Mouse (Mus musculus) adrenal gland (tissue): ENCODE results near the gene Spata31d1d.
"Not testable (repeated sequence)": the region's sequence is repeated elsewhere in the genome, so short reads cannot be mapped to it uniquely, and the experiment has no call there.

ENCODE experiments used
- intact Hi-C: fragments of 180-260 bp; cut with DNase I; formaldehyde crosslinking; loops from one replicate; pipeline ENCODE4 v1.15.1; 2025

Gene Spata31d1d

GRCm38 (mm10) chr13:59733936-59734335 lies 2.4 kb upstream of the Spata31d1d start:
- intact Hi-C loops, result no loop called here

- intact Hi-C loops, result loop anchor here (10.0 kb wide), 3 partner anchors 84 to 214 kb away; no protein-coding TSS in a partner anchor
Observed at GRCm38 (mm10) chr13:59728378-59729093, 3.0 kb downstream of the Spata31d1d start.

GRCm38 (mm10) chr13:59726139-59726867 lies 5.2 kb downstream of the Spata31d1d start:
- intact Hi-C loops, result loop anchor here (10.0 kb wide), 3 partner anchors 82 to 212 kb away; no protein-coding TSS in a partner anchor

GRCm38 (mm10) chr13:59722089-59722488 lies 9.5 kb downstream of the Spata31d1d start:
- intact Hi-C loops, result loop anchor here (10.0 kb wide), 3 partner anchors 77 to 207 kb away; no protein-coding TSS in a partner anchor

- intact Hi-C loops, result no loop called here
Observed at GRCm38 (mm10) chr13:59719475-59719874, 12.1 kb downstream of the Spata31d1d start.

- intact Hi-C loops, result not testable (repeated sequence)
Observed at GRCm38 (mm10) chr13:59718857-59719440, 12.6 kb downstream of the Spata31d1d start.

GRCm38 (mm10) chr13:59713710-59714109 lies 17.8 kb downstream of the Spata31d1d start:
- intact Hi-C loops, result no loop called here

- intact Hi-C loops, result not testable (repeated sequence)
Observed at GRCm38 (mm10) chr13:59711984-59712383, 19.6 kb downstream of the Spata31d1d start, which contains the start of gene Spata31d1b. TSS of gene Spata31d1b (plus strand) at chr13:59712284.

GRCm38 (mm10) chr13:59710230-59710629 lies 21.3 kb downstream of the Spata31d1d start, which contains the start of gene Spata31d1a:
TSS of gene Spata31d1a (minus strand) at chr13:59710330.
- intact Hi-C loops, result no loop called here

GRCm38 (mm10) chr13:59704562-59704961 lies 27.0 kb downstream of the Spata31d1d start:
- intact Hi-C loops, result no loop called here

- intact Hi-C loops, result no loop called here
Observed at GRCm38 (mm10) chr13:59703514-59703913, 28.0 kb downstream of the Spata31d1d start.

- intact Hi-C loops, result not testable (repeated sequence)
Observed at GRCm38 (mm10) chr13:59700137-59700536, 31.4 kb downstream of the Spata31d1d start.

- intact Hi-C loops, result no loop called here
Observed at GRCm38 (mm10) chr13:59699131-59699530, 32.4 kb downstream of the Spata31d1d start.

GRCm38 (mm10) chr13:59695781-59696180 lies 35.8 kb downstream of the Spata31d1d start:
- intact Hi-C loops, result no loop called here

- intact Hi-C loops, result no loop called here
Observed at GRCm38 (mm10) chr13:59694008-59694407, 37.5 kb downstream of the Spata31d1d start, which contains the start of gene 4921517D22Rik. TSS of gene 4921517D22Rik (minus strand) at chr13:59694108.

GRCm38 (mm10) chr13:59691478-59691877 lies 40.1 kb downstream of the Spata31d1d start:
- intact Hi-C loops, result no loop called here

- intact Hi-C loops, result no loop called here
Observed at GRCm38 (mm10) chr13:59690576-59690975, 41.0 kb downstream of the Spata31d1d start.

- intact Hi-C loops, result no loop called here
Observed at GRCm38 (mm10) chr13:59689843-59690242, 41.7 kb downstream of the Spata31d1d start.

GRCm38 (mm10) chr13:59689313-59689712 lies 42.2 kb downstream of the Spata31d1d start:
- intact Hi-C loops, result no loop called here

GRCm38 (mm10) chr13:59688338-59688770 lies 43.2 kb downstream of the Spata31d1d start:
- intact Hi-C loops, result no loop called here

GRCm38 (mm10) chr13:59685236-59685635 lies 46.3 kb downstream of the Spata31d1d start:
- intact Hi-C loops, result no loop called here

GRCm38 (mm10) chr13:59682629-59683028 lies 48.9 kb downstream of the Spata31d1d start:
- intact Hi-C loops, result no loop called here
